Mouse (Mus musculus) embryonic facial prominence, embryonic 14.5 days (tissue): ENCODE measurements around the gene Rps6ka1. TPM values are rescaled to one million over a fixed set of nuclear protein-coding genes. Genes with fewer than 3 reads are reported as not detected.
"Not testable (repeated sequence)": the region's sequence is repeated elsewhere in the genome, so short reads cannot be mapped to it uniquely, and the experiment has no call there.

Source experiments
- ATAC-seq: fragments of 200-750 bp; cut with Nextera tagmentation; 2 replicates; pipeline ENCODE4 v1.8.0; 2017; ENCODE audit warnings: low read depth, moderate number of reproducible peaks, moderate TSS enrichment
- DNase-seq: peaks from one replicate; pipeline ENCODE4 v3.0.0-alpha.2; 2015; ENCODE audit warnings: low spot score
- H3K27ac ChIP-seq: fragments of 300-500 bp; sonication (generic); replicated peaks from 2 replicates; pipeline ENCODE4 v1.5.1; 2014; ENCODE audit warnings: low read depth, mild to moderate bottlenecking, low read length, moderate library complexity
- H3K27me3 ChIP-seq: fragments of 300-500 bp; sonication (generic); replicated peaks from 2 replicates; pipeline ENCODE4 v1.6.1; 2014; ENCODE audit warnings: low read length; ENCODE audit not compliant: control insufficient read depth, insufficient read depth
- H3K36me3 ChIP-seq: fragments of 300-500 bp; sonication (generic); 2 replicates; pipeline ENCODE4 v1.6.1; 2014; ENCODE audit warnings: low read length, mixed read lengths; ENCODE audit not compliant: control insufficient read depth, insufficient read depth
- H3K4me1 ChIP-seq: fragments of 300-500 bp; sonication (generic); 2 replicates; pipeline ENCODE4 v1.6.1; 2014; ENCODE audit warnings: antibody characterized with exemption, low read length; ENCODE audit not compliant: control insufficient read depth, insufficient read depth
- H3K4me2 ChIP-seq: fragments of 300-500 bp; sonication (generic); 2 replicates; pipeline ENCODE4 v1.6.1; 2014; ENCODE audit warnings: low read depth, mild to moderate bottlenecking, low read length, moderate library complexity, mixed read lengths
- H3K4me3 ChIP-seq: fragments of 300-500 bp; sonication (generic); 2 replicates; pipeline ENCODE4 v1.5.1; 2014; ENCODE audit warnings: low read depth, mild to moderate bottlenecking, low read length
- H3K9ac ChIP-seq: fragments of 300-500 bp; sonication (generic); 2 replicates; pipeline ENCODE4 v1.6.1; 2014; ENCODE audit warnings: low read depth, mild to moderate bottlenecking, low read length, moderate library complexity, mixed read lengths
- H3K9me3 ChIP-seq: fragments of 300-500 bp; sonication (generic); 2 replicates; pipeline ENCODE4 v1.6.1; 2016; ENCODE audit warnings: low read length; ENCODE audit not compliant: control insufficient read depth
- WGBS: fragments of 180-500 bp; shearing (Covaris S2); extraction: QIAGEN DNeasy Blood & Tissue Kit; methylation state at CpG from one replicate; pipeline ENCODE4 v1.1.7; 2014; 5-methylcytosine and 5-hydroxymethylcytosine counted together
- polyA plus RNA-seq: library from polyadenylated mRNA; unstranded; fragments of >200 nt; fragmentation: Nextera tagmentation; extraction: Ambion mirVana; gene quantifications from 2 replicates; pipeline ENCODE4 v1.2.1, GENCODE M21; 2014

The Rps6ka1 gene
- polyA plus RNA-seq, 1 experiment from 2014 or later, result 27.3 TPM

- no peaks in the 10 kb centered on the region for H3K9me3 ChIP-seq
- H3K4me2 ChIP-seq, result no peak overlapping the region
- H3K4me3 ChIP-seq, result no peak overlapping the region
- no peaks in the 10 kb centered on the region for H3K4me1 ChIP-seq
- DNase-seq (no peak), ATAC-seq (no peak)
- 94% methylated on average over 4 of the region's 4 CpGs for whole genome bisulfite sequencing
- H3K9ac ChIP-seq, result no peak overlapping the region
- no peaks in the 10 kb centered on the region for H3K27me3 ChIP-seq
- peaks cover 24% of the 10 kb centered on the region; the same call in 1 of the 2 replicates for H3K36me3 ChIP-seq
- H3K27ac ChIP-seq, result no peak overlapping the region
These were observed 33.0 kb downstream of the Rps6ka1 start for GRCm38 (mm10) chr4:133854621-133855020.

GRCm38 (mm10) chr4:133853630-133854029 lies 34.0 kb downstream of the Rps6ka1 start:
- Histone ChIP-seq H3K4me1 (no peaks in the 10 kb centered on the region), H3K27me3 (no peaks in the 10 kb centered on the region), H3K36me3 (peaks cover 14% of the 10 kb centered on the region; the same call in 1 of the 2 replicates), H3K4me3 (no peak overlapping the region), H3K9me3 (no peaks in the 10 kb centered on the region), H3K4me2 (no peak overlapping the region), H3K9ac (peak overlapping the region; percentile 5; the same call in 1 of the 2 replicates), H3K27ac (no peak overlapping the region)
- DNase-seq (no peak), ATAC-seq (no peak)
- WGBS, result 62% methylated on average over 10 of the region's 10 CpGs

GRCm38 (mm10) chr4:133846625-133847024 lies 41.0 kb downstream of the Rps6ka1 start:
- ATAC-seq (no peak), DNase-seq (no peak)
- H3K27ac ChIP-seq, result no peak overlapping the region
- WGBS, result 86% methylated on average over 1 of the region's 1 CpGs
- H3K9ac ChIP-seq, result no peak overlapping the region
- peaks cover 24% of the 10 kb centered on the region for H3K36me3 ChIP-seq
- H3K9me3 ChIP-seq, result no peaks in the 10 kb centered on the region
- H3K4me1 ChIP-seq, result no peaks in the 10 kb centered on the region
- H3K4me3 ChIP-seq, result no peak overlapping the region
- no peaks in the 10 kb centered on the region for H3K27me3 ChIP-seq
- no peak overlapping the region for H3K4me2 ChIP-seq

GRCm38 (mm10) chr4:133845060-133845459 lies 42.5 kb downstream of the Rps6ka1 start:
- DNase-seq, result no peak
- Histone ChIP-seq H3K27me3 (no peaks in the 10 kb centered on the region), H3K27ac (no peak overlapping the region), H3K9ac (no peak overlapping the region), H3K4me2 (no peak overlapping the region), H3K4me3 (no peak overlapping the region), H3K4me1 (no peaks in the 10 kb centered on the region), H3K36me3 (peaks cover 11% of the 10 kb centered on the region), H3K9me3 (no peaks in the 10 kb centered on the region)
- no peak for ATAC-seq
- 90% methylated on average over 9 of the region's 9 CpGs for WGBS

GRCm38 (mm10) chr4:133844209-133844841 lies 43.3 kb downstream of the Rps6ka1 start:
- WGBS, result 57% methylated on average over 14 of the region's 14 CpGs
- no peak overlapping the region for H3K4me3 ChIP-seq
- H3K36me3 ChIP-seq, result peaks cover 10% of the 10 kb centered on the region
- no peaks in the 10 kb centered on the region for H3K27me3 ChIP-seq
- no peak overlapping the region for H3K9ac ChIP-seq
- H3K9me3 ChIP-seq, result no peaks in the 10 kb centered on the region
- no peak for ATAC-seq
- H3K27ac ChIP-seq, result no peak overlapping the region
- no peak for DNase-seq
- H3K4me1 ChIP-seq, result no peaks in the 10 kb centered on the region
- H3K4me2 ChIP-seq, result no peak overlapping the region

- no peaks in the 10 kb centered on the region for H3K9me3 ChIP-seq
- WGBS, result 89% methylated on average over 7 of the region's 10 CpGs
- no peak for ATAC-seq
- peaks cover 10% of the 10 kb centered on the region for H3K36me3 ChIP-seq
- no peak overlapping the region for H3K4me3 ChIP-seq
- no peaks in the 10 kb centered on the region for H3K27me3 ChIP-seq
- no peak overlapping the region for H3K4me2 ChIP-seq
- H3K4me1 ChIP-seq, result no peaks in the 10 kb centered on the region
- no peak for DNase-seq
- H3K9ac ChIP-seq, result no peak overlapping the region
- H3K27ac ChIP-seq, result no peak overlapping the region
These were observed 44.4 kb downstream of the Rps6ka1 start for GRCm38 (mm10) chr4:133842992-133843737.

- H3K4me2 ChIP-seq, H3K4me1 ChIP-seq, H3K9me3 ChIP-seq, DNase-seq, ATAC-seq, H3K27ac ChIP-seq, H3K9ac ChIP-seq, H3K4me3 ChIP-seq, H3K36me3 ChIP-seq, H3K27me3 ChIP-seq: not testable (repeated sequence)
- 91% methylated on average over 7 of the region's 7 CpGs for WGBS
These were observed 45.7 kb downstream of the Rps6ka1 start for GRCm38 (mm10) chr4:133841756-133842483.

GRCm38 (mm10) chr4:133841035-133841434 lies 46.6 kb downstream of the Rps6ka1 start:
- DNase-seq (peak; percentile 50), ATAC-seq (no peak)
- Histone ChIP-seq H3K27ac (no peak overlapping the region), H3K9me3 (no peaks in the 10 kb centered on the region), H3K4me1 (no peaks in the 10 kb centered on the region), H3K4me2 (no peak overlapping the region), H3K27me3 (no peaks in the 10 kb centered on the region), H3K4me3 (no peak overlapping the region), H3K9ac (no peak overlapping the region), H3K36me3 (no peaks in the 10 kb centered on the region)
- 27% methylated on average over 9 of the region's 9 CpGs for WGBS
